Mouse (Mus musculus) cerebellum, adult 18-20 months (tissue): ENCODE results near the gene Catip.

Experiments
- DNase-seq, 2 experiments: peaks; one replicate each; pipeline ENCODE4 v3.0.0; 2021

Catip gene

DNA sequence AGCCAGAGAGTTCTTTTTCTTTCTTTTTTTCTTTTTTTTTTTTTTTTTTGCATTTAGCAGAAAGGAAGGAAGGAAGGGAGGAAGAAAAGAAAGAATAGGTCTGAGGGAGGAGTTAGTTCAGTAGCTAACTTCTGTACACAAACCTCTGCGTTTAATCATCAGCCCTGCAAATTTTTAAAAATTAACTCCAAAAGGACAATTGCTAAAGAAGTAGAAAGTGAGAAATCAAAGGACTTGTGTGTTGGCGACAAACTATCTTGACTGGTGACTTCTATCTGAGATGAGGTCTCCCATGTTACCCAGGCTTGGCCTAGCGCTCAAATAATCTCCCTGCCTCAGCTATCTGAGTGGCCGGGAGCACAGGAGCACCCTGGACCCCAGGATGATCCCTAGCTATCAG lies 42.3 kb downstream of the Catip start:
- DNase-seq = no peak

GRCm38 (mm10) chr1:74408589-74409504 lies 46.9 kb downstream of the Catip start, which contains the start of gene Vil1:
Gene Vil1, plus strand, starts transcription at chr1:74409376.
- no peak for DNase-seq

GRCm38 (mm10) chr1:74411753-74412325 lies 49.9 kb downstream of the Catip start:
- no peak for DNase-seq

DNA sequence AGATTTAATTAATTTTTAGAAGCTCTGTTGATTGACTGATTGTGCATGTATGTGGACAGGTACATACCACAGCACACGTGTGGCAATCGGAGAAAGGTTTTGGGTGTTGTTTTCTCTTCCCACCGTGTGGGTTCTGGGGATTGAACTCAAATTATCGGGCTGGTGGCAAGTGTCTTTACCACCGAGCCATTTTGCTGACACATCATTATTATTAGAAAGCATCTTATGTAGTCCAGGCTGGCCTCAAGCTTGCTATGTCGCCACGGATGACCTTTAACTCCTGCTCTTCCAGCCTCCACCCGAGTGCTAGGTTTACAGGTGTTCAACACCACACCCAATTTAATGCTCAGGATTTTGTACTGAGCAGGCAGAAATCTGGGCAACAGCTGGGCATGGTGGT lies 50.8 kb downstream of the Catip start:
- no peak for DNase-seq

DNA sequence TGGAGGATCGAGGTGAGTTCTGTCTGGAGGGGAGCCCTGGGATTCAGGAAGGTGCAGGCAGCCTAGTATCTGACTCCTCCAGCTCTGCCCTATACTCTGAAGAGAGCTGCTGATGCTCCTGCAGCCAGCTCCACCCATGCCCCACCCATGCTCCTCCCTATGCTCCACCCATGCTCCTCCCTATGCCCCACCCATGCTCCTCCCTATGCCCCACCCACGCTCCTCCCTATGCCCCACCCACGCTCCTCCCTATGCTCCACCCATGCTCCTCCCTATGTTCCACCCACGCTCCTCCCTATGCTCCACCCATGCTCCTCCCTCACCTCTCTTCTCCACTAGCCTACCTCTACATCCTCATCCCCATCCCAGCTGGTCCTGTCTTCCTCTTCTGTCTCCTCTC lies 53.2 kb downstream of the Catip start:
- DNase-seq = peak in 1 of 2 experiments; percentile 62
